ENCODE assay signal across 9 mouse cellular contexts in genomic region chr4:35065075-35065838, GRCm38 (mm10).
DNase-seq lines count a peak whose midpoint lies in the region; ATAC-seq and TF ChIP-seq lines count a peak whose summit lies in the region.
"Had no signal": no experiment of that assay in that cellular context is flagged by ENCODE, and none has a peak within 500 bp of the region (broad histone marks: within the 10 kb centered on the region; RNA-seq: fewer than 3 reads in every experiment).

No protein-coding gene starts in this region.

- DNase-seq in heart, postnatal 10 days: peak; percentile 41 to 50
- no peak for DNase-seq in heart, embryonic 10.5 days (ENCODE audit: low spot score)
- peak; percentile 43 for DNase-seq in brain, embryonic 14.5 days (ENCODE audit: low read depth)
- peak; percentile 55 for DNase-seq in hindbrain, postnatal 0 days (ENCODE audit: low spot score)
- no peak for DNase-seq in left cerebral cortex, postnatal 36 days (ENCODE audit: low spot score in 2 of 2)
- DNase-seq in adrenal gland, postnatal 36 days: no peak

- H3K27me3 ChIP-seq in heart, embryonic 10.5 days (ENCODE audit: insufficient read depth, poor library complexity, severe bottlenecking): no peaks in the 10 kb centered on the region
- H3K27me3 ChIP-seq in hindbrain, postnatal 0 days (ENCODE audit: insufficient read depth, low read length): no peaks in the 10 kb centered on the region
- H3K27me3 ChIP-seq in midbrain, embryonic 12.5 days: no peaks in the 10 kb centered on the region

- H3K9me3 ChIP-seq in heart, embryonic 10.5 days: no peaks in the 10 kb centered on the region
- H3K9me3 ChIP-seq in hindbrain, postnatal 0 days (ENCODE audit: low read length): no peaks in the 10 kb centered on the region
- no peaks in the 10 kb centered on the region for H3K9me3 ChIP-seq in midbrain, embryonic 12.5 days

- H3K4me1 ChIP-seq in heart, embryonic 10.5 days: no peaks in the 10 kb centered on the region
- peaks cover 9% of the 10 kb centered on the region for H3K4me1 ChIP-seq in hindbrain, postnatal 0 days (ENCODE audit: insufficient read depth, low read length)
- H3K4me1 ChIP-seq in midbrain, embryonic 12.5 days: peaks cover 15% of the 10 kb centered on the region

- H3K27ac ChIP-seq in heart, embryonic 10.5 days: no peak overlapping the region
- H3K27ac ChIP-seq in hindbrain, postnatal 0 days: no peak overlapping the region
- peak overlapping the region; percentile 27; the same call in 1 of the 2 replicates for H3K27ac ChIP-seq in midbrain, embryonic 12.5 days (replicated peaks)

- TF ChIP-seq POLR2A in brain, embryonic 14.5 days (IDR thresholded peaks at IDR 0.05; ENCODE audit: borderline replicate concordance, extremely low read depth, insufficient read depth, insufficient read length, poor library complexity, severe bottlenecking): no peak

- H3K4me2 ChIP-seq in hindbrain, postnatal 0 days (ENCODE audit: low read depth, low read length): peak overlapping the region; percentile 24; the same call in 1 of the 2 replicates
- no peak overlapping the region for H3K4me2 ChIP-seq in midbrain, embryonic 12.5 days (replicated peaks)

- no peak overlapping the region for H3K4me3 ChIP-seq in heart, embryonic 10.5 days
- no peak overlapping the region for H3K4me3 ChIP-seq in hindbrain, postnatal 0 days (ENCODE audit: low read length)
- H3K4me3 ChIP-seq in midbrain, embryonic 12.5 days: no peak overlapping the region

- TF ChIP-seq CTCF in brain, embryonic 14.5 days (IDR thresholded peaks at IDR 0.05; ENCODE audit: borderline replicate concordance, extremely low read depth, insufficient read depth, insufficient read length): peak; percentile 21; the same call in 1 of the 2 replicates
- TF ChIP-seq CTCF in hindbrain, postnatal 0 days (IDR thresholded peaks at IDR 0.05; ENCODE audit: low read depth): peak; percentile 51

- no peak overlapping the region for H3K9ac ChIP-seq in hindbrain, postnatal 0 days (replicated peaks; ENCODE audit: low read length)
- no peak overlapping the region for H3K9ac ChIP-seq in midbrain, embryonic 12.5 days (replicated peaks)

- intact Hi-C loops in heart, postnatal 10 days (cut with DNase I): no loop called here
- intact Hi-C loops in left cerebral cortex, postnatal 36 days (cut with DNase I): no loop called here

- ATAC-seq in hindbrain, postnatal 0 days: peak; percentile 71; the same call in 1 of the 2 replicates
- ATAC-seq in midbrain, embryonic 12.5 days (ENCODE audit: low FRiP score, low read depth): peak; percentile 60
- ATAC-seq in granulocyte monocyte progenitor cell, adult 5-6 weeks (replicated peaks; ENCODE audit: poor library complexity, severe bottlenecking): no peak
- ATAC-seq: inflammation-experienced regulatory T-cells, adult 6 months had no signal

- H3K36me3 ChIP-seq in heart, embryonic 10.5 days: no peaks in the 10 kb centered on the region
- H3K36me3 ChIP-seq in hindbrain, postnatal 0 days (ENCODE audit: insufficient read depth, low read length): no peaks in the 10 kb centered on the region
- H3K36me3 ChIP-seq in midbrain, embryonic 12.5 days: no peaks in the 10 kb centered on the region

- WGBS in heart, embryonic 10.5 days: 52% methylated on average over 15 of the region's 15 CpGs
- WGBS in hindbrain, postnatal 0 days: 31% methylated on average over 15 of the region's 15 CpGs
- 57% methylated on average over 15 of the region's 15 CpGs for WGBS in midbrain, embryonic 12.5 days

Comparison
In these comparisons a context has a peak if more than half of its experiments do, and no peak if none do; other contexts are left out.
1. DNase-seq: peak in heart, postnatal 10 days (2 of 2), brain, embryonic 14.5 days (single experiment) and hindbrain, postnatal 0 days (single experiment); none in heart, embryonic 10.5 days (single experiment), left cerebral cortex, postnatal 36 days (0 of 2) and adrenal gland, postnatal 36 days (0 of 2).